Mouse (Mus musculus) heart, adult 2 months (tissue): ENCODE measurements around the gene 4931428F04Rik. TPM values are rescaled to one million over a fixed set of nuclear protein-coding genes. Genes with fewer than 3 reads are reported as not detected.

Experiments
- DNase-seq, 2 experiments: peaks; one replicate each; pipeline ENCODE4 v3.0.0; 2021
- H3K27ac ChIP-seq: fragments of 200-600 bp; 2 replicates; pipeline ENCODE4 v1.8.1; 2022
- H3K27me3 ChIP-seq: fragments of 200-500 bp; 2 replicates; pipeline ENCODE4 v1.6.1; 2012; ENCODE audit warnings: mild to moderate bottlenecking, low read length, inconsistent platforms, mixed read lengths; ENCODE audit not compliant: control insufficient read depth, insufficient read depth
- H3K36me3 ChIP-seq: fragments of 200-500 bp; 2 replicates; pipeline ENCODE4 v1.6.1; 2012; ENCODE audit warnings: low read length, inconsistent platforms; ENCODE audit not compliant: control insufficient read depth, insufficient read depth
- H3K4me1 ChIP-seq: fragments of 200-500 bp; 2 replicates; pipeline ENCODE4 v1.6.1; 2011; ENCODE audit warnings: low read length; ENCODE audit not compliant: control insufficient read depth, insufficient read depth
- H3K4me3 ChIP-seq: fragments of 200-600 bp; 2 replicates; pipeline ENCODE4 v1.8.1; 2022
- H3K79me2 ChIP-seq: fragments of 200-500 bp; replicated peaks from 2 replicates; pipeline ENCODE4 v1.6.1; 2012; ENCODE audit warnings: mild to moderate bottlenecking, inconsistent platforms, low read length, moderate library complexity, mixed read lengths; ENCODE audit not compliant: control insufficient read depth, insufficient read depth
- H3K9ac ChIP-seq: fragments of 200-500 bp; 2 replicates; pipeline ENCODE4 v1.6.1; 2012; ENCODE audit warnings: low read depth, mild to moderate bottlenecking, control low read depth, inconsistent platforms, low read length, mixed read lengths
- CTCF ChIP-seq: fragments of 200-600 bp; IDR thresholded peaks from 2 replicates; pipeline ENCODE4 v1.8.1; 2022; ENCODE audit warnings: antibody characterized with exemption, mild to moderate bottlenecking, moderate library complexity
- EP300 ChIP-seq: fragments of 200-500 bp; IDR thresholded peaks from 2 replicates; pipeline ENCODE4 v1.6.1; 2011; ENCODE audit warnings: low read depth, low read length, control low read depth; ENCODE audit not compliant: insufficient read depth
- POLR2A ChIP-seq: fragments of 200-500 bp; IDR thresholded peaks from 2 replicates; pipeline ENCODE4 v1.6.1; 2011; ENCODE audit warnings: mild to moderate bottlenecking, low read depth, low read length, control low read depth; ENCODE audit not compliant: insufficient read depth
- WGBS: fragments of 180-500 bp; shearing (Covaris S2); methylation state at CpG from one replicate; pipeline ENCODE4 v1.1.7; 2018; 5-methylcytosine and 5-hydroxymethylcytosine counted together
- intact Hi-C: fragments of 180-260 bp; cut with DNase I; formaldehyde crosslinking; loops from one replicate; pipeline ENCODE4 v1.15.1; 2025
- polyA plus RNA-seq: library from polyadenylated mRNA; depleted of rRNA; stranded (reverse); fragments of >200 nt; gene quantifications from 2 replicates; pipeline ENCODE4 v1.2.3, GENCODE M21; 2012
- total RNA-seq, 2 experiments: library from RNA; stranded (reverse); gene quantifications; 2 replicates each; pipeline ENCODE4 v1.2.3; 2021

The 4931428F04Rik gene
- total and polyA plus RNA-seq, 3 experiments: 1.1 to 2.1 (median 1.2) TPM

DNA sequence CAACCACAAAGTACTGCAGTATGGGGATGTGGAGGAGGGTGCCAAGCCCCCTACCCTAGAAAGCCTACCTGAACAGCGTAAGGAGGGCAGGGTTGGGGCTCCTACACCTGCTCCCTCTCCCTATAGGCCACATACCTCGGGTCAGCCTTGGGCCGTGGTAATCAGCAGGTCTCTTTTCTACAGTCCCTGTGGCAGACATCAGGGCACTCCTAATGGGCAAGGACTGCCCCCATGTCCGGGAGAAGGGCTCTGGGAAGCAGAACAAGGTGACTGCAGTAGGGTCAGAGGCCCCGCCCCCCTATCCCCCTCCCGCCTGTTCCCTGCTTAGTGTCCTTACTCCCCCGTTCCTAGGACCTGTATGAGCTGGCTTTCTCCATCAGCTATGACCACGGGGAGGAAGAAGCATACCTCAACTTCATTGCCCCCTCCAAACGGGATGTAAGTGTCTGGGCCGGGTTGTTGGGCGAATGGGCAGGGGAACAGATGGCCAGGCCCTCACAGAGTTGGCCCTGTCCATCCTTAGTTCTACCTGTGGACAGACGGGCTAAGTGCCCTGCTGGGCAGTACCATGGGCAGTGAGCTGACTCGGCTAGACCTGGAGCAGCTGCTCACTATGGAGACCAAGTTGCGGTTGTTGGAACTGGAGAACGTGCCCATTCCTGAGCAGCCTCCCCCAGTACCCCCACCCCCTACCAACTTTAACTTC lies 19.6 kb upstream of the 4931428F04Rik start:
- Histone ChIP-seq H3K4me1 (peaks cover 2% of the 10 kb centered on the region), H3K27ac (no peak overlapping the region), H3K79me2 (no peaks in the 10 kb centered on the region), H3K36me3 (no peaks in the 10 kb centered on the region), H3K9ac (no peak overlapping the region), H3K27me3 (no peaks in the 10 kb centered on the region), H3K4me3 (no peak overlapping the region)
- 85% methylated on average over 15 of the region's 15 CpGs for WGBS
- DNase-seq: no peak
- no peak for TF ChIP-seq POLR2A
- TF ChIP-seq EP300: no peak
- no peak for TF ChIP-seq CTCF
- intact Hi-C loops: no loop called here

DNA sequence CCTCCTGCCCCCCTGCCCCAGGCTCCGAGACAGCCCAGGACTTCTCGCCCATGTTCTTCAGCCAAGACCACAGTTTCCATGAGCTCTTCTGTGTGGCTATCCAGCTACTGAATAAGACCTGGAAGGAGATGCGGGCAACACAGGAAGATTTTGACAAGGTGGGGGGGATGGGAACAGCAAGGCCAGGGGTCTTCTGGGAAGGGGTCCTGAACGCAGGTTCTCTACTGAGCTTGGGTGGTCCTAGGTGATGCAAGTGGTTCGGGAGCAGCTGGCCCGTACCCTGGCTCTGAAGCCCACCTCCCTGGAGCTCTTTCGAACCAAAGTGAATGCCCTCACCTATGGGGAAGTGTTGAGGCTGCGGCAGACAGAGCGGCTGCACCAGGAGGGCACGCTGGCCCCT lies 18.8 kb upstream of the 4931428F04Rik start:
- Histone ChIP-seq H3K9ac (no peak overlapping the region), H3K36me3 (no peaks in the 10 kb centered on the region), H3K27me3 (no peaks in the 10 kb centered on the region), H3K4me3 (no peak overlapping the region), H3K4me1 (peaks cover 2% of the 10 kb centered on the region), H3K79me2 (no peaks in the 10 kb centered on the region), H3K27ac (no peak overlapping the region)
- TF ChIP-seq POLR2A (no peak), CTCF (no peak), EP300 (no peak)
- 95% methylated on average over 10 of the region's 10 CpGs for whole genome bisulfite sequencing
- no peak for DNase-seq
- intact Hi-C loops: no loop called here

DNA sequence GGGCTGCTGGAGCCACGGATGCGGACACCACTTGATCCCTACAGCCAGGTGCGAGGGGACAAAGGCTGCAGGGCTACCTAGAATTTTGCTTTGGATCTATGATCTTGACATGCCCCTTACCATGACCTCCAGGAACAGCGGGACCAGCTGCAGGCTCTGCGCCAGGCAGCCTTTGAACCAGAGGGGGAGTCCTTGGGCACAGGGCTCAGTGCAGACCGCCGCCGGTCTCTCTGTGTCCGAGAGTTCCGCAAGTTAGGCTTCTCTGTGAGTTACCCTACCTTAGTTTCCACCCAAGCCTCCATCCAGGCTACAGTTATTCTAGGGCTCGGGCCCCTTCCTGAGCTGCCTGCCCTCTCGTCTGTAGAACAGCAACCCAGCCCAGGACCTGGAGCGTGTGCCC lies 18.0 kb upstream of the 4931428F04Rik start:
- Histone ChIP-seq H3K4me1 (peaks cover 2% of the 10 kb centered on the region), H3K27ac (no peak overlapping the region), H3K79me2 (no peaks in the 10 kb centered on the region), H3K36me3 (no peaks in the 10 kb centered on the region), H3K4me3 (no peak overlapping the region), H3K27me3 (no peaks in the 10 kb centered on the region), H3K9ac (no peak overlapping the region)
- WGBS: 94% methylated on average over 13 of the region's 13 CpGs
- DNase-seq: peak in 1 of 2 experiments; percentile 18
- intact Hi-C loops: no loop called here
- TF ChIP-seq EP300 (no peak), POLR2A (no peak), CTCF (no peak)

DNA sequence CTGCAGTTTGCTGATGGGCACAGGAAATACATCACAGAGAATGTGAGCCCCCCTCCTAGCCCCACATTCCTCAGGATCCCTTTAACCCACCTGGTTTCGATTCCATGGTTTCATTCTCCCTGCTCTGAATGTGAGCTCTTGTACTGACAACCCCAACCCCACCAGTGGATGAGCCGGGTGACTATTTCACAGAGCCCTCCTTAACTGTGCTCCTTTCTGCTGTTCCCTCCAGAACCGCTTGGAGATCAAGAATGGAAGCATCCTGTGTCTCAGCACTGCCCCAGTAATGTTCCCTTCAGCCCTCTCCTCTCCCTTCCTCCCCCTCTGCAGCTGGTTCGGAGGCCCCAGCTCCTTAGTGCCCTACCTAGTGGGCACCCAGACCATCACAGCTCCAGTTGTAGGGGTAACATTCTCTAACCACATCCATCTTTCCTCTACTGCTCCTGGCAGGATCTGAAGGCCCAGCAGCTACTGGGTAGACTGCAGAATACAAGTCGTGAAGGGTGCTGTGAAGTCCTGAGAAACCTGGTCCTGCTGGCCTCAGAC lies 16.6 kb upstream of the 4931428F04Rik start:
- peak in 1 of 2 experiments; percentile 17 for DNase-seq
- no peak overlapping the region for H3K9ac ChIP-seq
- H3K27me3 ChIP-seq: no peaks in the 10 kb centered on the region
- H3K4me1 ChIP-seq: peaks cover 2% of the 10 kb centered on the region
- H3K4me3 ChIP-seq: peak overlapping the region; percentile 15; the same call in 1 of the 2 replicates
- no peaks in the 10 kb centered on the region for H3K36me3 ChIP-seq
- TF ChIP-seq EP300 (no peak), POLR2A (no peak), CTCF (no peak)
- intact Hi-C loops: no loop called here
- no peaks in the 10 kb centered on the region for H3K79me2 ChIP-seq
- no peak overlapping the region for H3K27ac ChIP-seq
- WGBS: 35% methylated on average over 5 of the region's 5 CpGs

DNA sequence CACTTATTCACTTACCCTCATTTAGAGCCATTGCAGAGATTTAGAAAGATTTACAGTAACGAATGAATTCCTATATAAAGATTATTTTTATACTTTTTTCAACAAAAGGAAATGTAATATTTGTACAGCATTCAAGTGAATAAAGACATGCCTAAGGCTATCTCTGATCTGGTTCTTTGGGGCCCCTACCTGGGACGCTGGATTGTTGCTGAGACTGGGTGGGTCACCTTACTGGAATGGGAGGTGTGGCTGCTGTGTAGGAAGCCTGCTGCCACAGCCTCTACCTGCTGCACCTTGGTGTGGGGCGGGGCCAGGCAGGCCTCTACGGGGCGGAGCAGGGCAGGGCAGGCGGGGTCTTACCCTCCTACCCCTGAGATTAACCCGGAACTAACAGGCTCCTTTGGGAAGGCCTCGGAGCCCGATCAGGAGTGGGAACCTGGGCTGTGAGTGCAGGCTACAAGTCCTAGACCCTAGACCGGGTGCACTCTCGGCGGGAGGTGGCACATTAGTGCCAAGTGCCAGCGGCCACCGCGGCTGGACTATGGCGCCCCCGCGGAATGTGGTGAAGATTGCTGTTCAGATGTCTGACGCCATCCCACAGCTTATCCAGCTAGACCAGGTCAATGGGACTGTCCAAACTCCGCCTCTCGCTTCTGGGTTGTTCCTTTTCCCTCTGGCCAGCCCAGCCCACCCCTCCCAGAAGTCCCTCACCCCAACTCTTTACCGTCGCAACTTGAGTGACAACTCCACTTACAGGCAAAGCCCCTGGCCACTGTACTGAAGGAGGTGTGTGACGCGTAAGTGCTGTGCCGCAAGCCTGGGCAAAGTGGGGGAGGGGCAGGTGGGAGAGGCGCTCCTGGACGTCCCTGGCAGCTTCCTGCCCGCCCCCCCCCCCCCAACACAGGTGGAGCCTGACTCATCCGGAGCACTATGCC lies 15.8 kb upstream of the 4931428F04Rik start, which contains the start of gene Elmo3:
Gene Elmo3 (plus strand): TSS at position 391 of the 935 bp plus-strand sequence.
- Histone ChIP-seq H3K79me2 (no peaks in the 10 kb centered on the region), H3K9ac (peak within 1 kb of the TSS; percentile 61), H3K27me3 (no peaks in the 10 kb centered on the region), H3K36me3 (no peaks in the 10 kb centered on the region), H3K27ac (0 out of 2 replicates have a peak within 1 kb of the TSS, but pooled peaks have one; percentile 1), H3K4me3 (peak within 1 kb of the TSS; percentile 15; the same call in 1 of the 2 replicates), H3K4me1 (peaks cover 2% of the 10 kb centered on the region)
- intact Hi-C loops: no loop called here
- TF ChIP-seq CTCF (no peak), POLR2A (no peak), EP300 (no peak)
- WGBS: 9% methylated on average over 29 of the region's 30 CpGs
- DNase-seq: peak; percentile 42 to 46
